Mouse (Mus musculus): ENCODE data around the gene Pclo. TPM values are rescaled to one million over a fixed set of nuclear protein-coding genes. Genes with fewer than 3 reads are reported as not detected.
"Not testable (repeated sequence)": the region's sequence is repeated elsewhere in the genome, so short reads cannot be mapped to it uniquely, and the experiment has no call there.

The Pclo gene
- total RNA-seq, 1 experiment from 2014 or later, result not detected

DNA sequence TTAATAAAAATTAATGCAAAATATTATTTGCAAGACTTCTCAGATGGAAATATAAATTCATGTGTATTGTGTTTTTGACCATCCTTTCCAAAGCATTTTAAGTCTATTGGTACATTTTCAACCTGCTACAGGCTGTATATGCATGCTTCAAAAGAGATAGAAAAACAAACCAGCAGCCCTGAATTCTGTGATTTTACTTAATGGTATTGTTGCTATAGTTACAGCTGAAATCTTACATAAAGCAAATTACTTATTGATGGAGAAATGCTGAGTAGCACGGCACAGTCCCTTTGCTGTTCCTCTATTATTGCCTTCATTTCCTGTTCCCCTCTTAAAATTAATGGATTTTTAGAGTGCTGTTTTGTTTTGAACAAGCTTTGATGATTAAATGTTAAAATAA lies 145.9 kb downstream of the Pclo start:
- ATAC-seq (ENCODE audit: extremely low read depth, insufficient number of reproducible peaks, low FRiP score, poor library complexity, severe bottlenecking), result no peak

DNA sequence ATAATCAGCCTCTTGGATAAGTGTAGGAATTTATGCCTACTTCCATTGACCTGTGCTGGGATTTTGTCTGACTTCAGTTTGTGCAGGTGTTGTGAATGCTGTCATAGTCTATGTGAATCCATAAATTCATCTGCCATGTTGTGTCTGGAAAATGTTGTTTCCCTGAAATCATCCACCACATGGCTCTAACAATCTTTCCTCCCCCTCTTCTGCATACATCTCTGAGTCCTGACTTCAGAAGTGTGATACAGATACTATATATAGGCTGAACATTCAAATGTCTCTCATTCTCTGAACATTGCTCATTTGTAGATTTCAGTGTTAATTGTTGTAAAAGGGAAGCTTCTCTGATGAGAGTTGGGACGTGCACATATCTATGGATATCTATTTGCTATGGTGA lies 147.5 kb downstream of the Pclo start:
- no peak for ATAC-seq (ENCODE audit: extremely low read depth, insufficient number of reproducible peaks, low FRiP score, poor library complexity, severe bottlenecking)

DNA sequence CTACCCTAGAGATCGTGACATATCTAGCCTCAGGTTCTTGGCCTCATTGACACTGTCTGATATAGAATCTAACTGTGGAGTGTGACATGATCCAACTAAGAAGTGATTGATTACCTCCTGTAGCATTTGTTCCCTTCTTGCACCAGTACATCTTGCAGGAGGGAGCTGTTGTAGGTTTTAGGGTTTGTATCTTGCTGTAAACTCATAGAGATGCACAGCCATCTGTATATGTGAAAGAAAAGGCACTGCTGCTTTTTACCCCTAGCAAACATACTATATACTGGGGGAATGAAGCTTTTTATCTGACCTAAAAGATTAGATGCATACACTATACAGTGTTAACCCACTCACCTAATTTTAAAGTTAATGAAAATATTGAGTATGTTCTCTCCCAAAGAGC lies 147.9 kb downstream of the Pclo start:
- ATAC-seq (ENCODE audit: extremely low read depth, insufficient number of reproducible peaks, low FRiP score, poor library complexity, severe bottlenecking), result no peak

DNA sequence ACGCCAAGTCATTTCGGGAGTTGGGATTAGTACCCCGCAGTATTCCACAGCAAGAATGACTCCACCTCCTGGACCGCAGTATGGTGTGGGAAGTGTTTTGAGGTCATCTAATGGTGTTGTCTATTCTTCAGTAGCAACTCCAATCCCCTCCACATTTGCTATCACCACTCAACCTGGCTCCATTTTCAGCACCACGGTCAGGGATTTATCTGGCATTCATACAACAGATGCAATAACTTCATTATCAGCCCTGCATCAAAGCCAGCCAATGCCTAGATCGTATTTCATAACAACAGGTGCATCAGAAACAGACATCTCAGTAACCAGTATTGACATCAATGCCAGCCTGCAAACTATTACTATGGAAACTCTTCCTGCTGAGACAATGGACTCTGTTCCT lies 165.7 kb downstream of the Pclo start:
- no peak for ATAC-seq (ENCODE audit: extremely low read depth, insufficient number of reproducible peaks, low FRiP score, poor library complexity, severe bottlenecking)

DNA sequence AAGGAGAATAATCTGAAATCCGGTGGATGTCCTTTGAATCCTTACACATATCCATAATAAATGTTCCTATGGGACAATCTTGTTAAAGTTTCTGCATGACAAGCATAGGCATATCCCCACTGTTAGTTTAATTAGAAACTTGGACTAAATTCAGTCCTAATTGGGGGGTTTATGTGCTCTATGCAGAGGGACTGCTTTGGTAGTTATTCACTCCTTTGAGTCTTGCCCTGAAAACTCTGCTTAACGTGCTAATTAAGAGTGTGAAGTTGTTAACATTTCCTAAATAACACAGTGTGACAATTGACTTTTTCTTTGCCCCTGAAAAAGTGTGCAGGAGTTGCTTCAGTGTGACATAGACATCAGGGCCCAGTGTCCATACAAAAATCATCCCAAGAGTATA lies 177.3 kb downstream of the Pclo start:
- ATAC-seq (ENCODE audit: extremely low read depth, insufficient number of reproducible peaks, low FRiP score, poor library complexity, severe bottlenecking), result no peak

DNA sequence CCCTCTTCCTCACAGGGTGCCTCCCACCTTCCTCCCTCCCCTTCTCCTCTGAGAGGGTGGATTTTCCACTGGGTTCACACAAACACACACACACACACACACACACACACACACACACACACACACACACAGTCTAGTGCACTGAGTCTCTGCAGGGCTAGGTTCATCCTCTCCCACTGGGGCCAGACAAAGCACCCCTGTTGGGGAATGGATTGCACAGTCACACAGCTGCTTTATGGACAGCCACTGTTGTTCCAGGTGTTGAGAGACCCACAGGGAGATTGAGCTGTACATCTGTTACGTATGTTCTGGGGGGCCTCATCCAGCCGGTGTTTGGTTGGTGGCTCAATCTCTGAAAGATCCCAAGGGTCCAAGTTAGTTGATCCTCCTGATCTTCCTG lies 182.0 kb downstream of the Pclo start:
- no peak for ATAC-seq (ENCODE audit: extremely low read depth, insufficient number of reproducible peaks, low FRiP score, poor library complexity, severe bottlenecking)

DNA sequence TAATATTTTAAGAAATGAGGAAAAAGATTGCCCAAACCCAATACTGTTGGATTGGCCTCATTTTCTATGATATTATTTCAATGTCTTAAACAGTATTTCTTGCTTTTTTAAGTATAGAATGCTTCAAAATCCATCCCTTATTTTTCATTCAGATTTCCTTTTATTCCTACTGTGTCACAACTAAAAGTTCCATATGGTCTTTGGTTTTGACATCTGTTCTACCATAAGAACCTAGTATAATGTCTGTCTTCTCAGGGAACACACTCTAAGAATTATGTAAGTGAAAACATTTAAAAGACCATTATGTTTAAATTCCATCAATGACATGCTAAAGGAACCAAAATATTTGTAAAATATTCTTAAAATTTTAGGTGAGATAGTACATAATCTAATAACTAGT lies 186.2 kb downstream of the Pclo start:
- no peak for ATAC-seq (ENCODE audit: extremely low read depth, insufficient number of reproducible peaks, low FRiP score, poor library complexity, severe bottlenecking)

DNA sequence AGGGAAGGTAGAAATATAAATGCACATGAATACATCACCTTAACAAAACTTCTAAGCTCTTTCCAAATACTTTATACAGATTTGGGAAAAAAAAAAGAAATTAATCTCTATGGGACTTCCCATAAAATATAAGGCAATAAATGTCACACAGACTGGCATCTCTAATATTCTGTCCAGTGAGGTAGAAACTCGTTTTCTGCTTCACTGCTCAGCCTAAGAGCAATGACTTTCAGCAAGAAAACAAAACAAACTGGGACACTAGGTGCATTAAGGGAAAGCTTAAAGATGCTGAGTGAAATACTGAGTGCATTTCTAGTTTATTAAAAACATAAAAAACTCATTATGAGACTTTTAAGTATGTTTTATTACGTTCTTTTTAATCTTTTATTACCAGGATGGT lies 190.7 kb downstream of the Pclo start:
- no peak for ATAC-seq (ENCODE audit: extremely low read depth, insufficient number of reproducible peaks, low FRiP score, poor library complexity, severe bottlenecking)

DNA sequence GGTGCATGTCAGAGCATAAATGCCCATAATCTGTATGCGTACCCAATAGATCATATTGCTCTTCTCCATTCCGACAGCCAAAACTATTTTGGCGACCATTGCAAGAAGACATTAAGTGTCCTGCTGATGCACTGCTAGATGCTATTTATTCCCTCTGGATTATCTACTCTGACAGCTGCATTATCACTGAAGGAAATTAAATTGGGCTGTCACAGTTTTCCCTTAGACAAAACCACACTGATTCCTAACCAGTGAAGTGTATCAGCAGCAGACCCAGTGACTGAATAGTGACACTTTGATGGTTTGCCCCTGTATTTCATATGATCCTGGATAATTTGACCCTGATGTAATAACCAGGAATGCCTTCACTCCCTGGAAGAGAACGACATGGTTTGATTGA lies 192.6 kb downstream of the Pclo start:
- ATAC-seq (ENCODE audit: extremely low read depth, insufficient number of reproducible peaks, low FRiP score, poor library complexity, severe bottlenecking), result no peak

DNA sequence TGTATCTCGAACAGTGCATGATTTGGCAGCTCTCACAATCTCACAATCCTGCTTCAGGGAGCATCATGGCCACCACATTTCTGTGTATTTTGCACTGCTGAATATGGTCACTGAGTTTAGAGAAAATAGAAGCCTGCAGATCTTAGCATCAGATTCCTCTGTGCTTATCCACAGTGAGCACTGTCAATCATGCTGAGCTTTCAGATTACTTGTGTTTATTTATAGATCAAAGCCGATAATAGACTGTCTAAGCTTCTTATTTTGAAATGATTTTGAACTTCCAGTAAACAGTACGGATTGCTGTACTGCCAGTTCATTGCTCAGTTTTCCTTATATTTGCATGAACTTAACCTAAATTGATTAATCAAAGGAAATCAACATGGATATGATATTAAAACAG lies 208.9 kb downstream of the Pclo start:
- no peak for ATAC-seq (ENCODE audit: extremely low read depth, insufficient number of reproducible peaks, low FRiP score, poor library complexity, severe bottlenecking)

DNA sequence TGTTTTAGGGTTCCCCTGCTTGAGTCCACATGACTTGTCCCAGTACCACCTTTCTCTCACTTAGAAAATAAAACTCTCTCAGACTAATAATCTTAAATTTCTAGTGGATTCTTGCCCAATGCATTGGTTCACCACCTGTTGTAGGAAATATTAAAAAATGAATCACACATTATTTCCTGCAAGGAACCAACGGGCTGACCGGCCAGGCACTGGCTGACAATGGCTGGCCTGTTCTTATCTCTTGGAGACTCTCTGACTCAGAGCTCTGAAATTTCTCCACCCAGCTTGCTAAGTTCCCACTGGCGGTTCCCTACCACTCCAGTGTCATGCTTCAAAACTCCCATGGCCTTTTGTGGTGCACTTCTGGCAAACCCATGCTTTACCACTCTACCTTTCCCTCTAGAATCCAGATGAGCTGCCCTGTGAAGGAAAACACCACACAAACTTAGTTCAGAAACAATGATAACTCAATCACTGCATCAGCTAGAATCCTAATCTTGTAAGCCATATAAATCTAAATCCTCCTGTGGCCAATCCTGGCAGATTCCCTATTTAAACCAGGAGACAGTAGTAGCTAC lies 214.0 kb downstream of the Pclo start:
- no peak for ATAC-seq (ENCODE audit: extremely low read depth, insufficient number of reproducible peaks, low FRiP score, poor library complexity, severe bottlenecking)

DNA sequence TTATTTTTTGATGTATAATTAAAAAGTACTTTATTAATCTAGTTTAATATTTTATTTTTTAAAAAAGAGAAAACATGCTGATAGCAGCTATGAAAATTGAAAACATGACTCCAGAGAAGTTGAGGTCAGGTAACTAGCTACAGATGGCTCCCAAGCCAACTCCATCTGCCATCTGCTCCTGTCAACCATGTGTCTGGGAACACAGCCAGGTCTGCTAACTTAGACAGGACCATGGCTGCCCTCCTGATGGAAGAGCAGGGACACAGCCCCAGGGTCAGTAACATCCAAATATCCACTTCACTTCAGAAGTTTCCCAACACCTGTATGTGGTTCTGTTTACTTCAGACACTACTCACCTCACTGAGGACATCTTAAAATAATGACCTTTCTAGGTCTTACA lies 236.2 kb downstream of the Pclo start:
- no peak for ATAC-seq (ENCODE audit: extremely low read depth, insufficient number of reproducible peaks, low FRiP score, poor library complexity, severe bottlenecking)

DNA sequence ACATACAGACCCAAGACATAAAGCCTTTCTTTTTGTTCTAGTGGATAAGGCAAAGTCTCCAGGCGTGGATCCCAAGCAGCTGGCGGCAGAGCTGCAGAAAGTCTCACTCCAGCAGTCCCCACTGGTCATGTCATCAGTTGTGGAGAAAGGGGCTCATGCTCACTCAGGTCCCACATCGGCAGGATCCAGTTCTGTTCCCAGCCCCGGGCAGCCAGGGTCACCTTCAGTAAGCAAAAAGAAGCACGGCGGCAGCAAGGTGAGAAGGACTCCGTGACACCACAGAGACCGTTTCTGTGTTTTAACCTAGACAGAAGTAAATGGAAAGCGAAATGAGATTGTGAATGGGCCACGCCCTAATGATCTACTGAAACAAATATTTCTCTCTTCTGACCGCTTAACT lies 252.0 kb downstream of the Pclo start:
- ATAC-seq (ENCODE audit: extremely low read depth, insufficient number of reproducible peaks, low FRiP score, poor library complexity, severe bottlenecking), result no peak

DNA sequence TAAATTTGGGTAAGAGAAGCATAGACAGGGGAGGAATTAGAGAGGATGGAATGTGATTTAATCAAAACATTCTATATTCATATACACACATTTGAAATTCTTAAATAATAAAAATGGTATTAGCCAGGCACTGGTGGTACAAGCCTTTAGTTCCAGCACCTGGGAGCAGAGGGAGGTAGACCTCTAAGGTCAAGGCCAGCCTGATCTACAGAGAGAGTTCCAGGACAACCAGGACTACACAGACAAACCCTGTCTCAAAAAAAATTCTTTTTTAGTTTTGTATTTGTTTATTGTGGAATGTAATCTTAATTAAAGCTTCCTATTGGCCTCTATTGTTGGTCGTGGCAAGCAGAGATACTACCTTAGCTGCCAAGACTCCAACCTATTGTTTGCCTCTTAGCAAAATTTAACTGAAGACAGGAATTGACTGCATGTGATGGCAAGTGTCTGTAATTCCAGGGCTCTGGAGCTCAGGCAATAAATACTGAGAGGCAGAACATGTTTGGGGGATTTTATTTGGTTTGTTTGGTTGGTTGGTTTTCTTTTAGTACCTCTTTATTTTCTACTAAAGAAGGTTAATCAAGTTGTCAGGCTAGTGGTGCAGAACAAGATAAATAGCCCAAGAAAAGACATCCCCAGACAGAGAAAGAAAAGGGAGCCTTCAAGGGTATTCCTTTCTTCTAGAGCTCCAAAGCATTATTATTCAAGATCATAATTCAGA lies 267.8 kb downstream of the Pclo start:
- ATAC-seq (ENCODE audit: extremely low read depth, insufficient number of reproducible peaks, low FRiP score, poor library complexity, severe bottlenecking), result no peak

DNA sequence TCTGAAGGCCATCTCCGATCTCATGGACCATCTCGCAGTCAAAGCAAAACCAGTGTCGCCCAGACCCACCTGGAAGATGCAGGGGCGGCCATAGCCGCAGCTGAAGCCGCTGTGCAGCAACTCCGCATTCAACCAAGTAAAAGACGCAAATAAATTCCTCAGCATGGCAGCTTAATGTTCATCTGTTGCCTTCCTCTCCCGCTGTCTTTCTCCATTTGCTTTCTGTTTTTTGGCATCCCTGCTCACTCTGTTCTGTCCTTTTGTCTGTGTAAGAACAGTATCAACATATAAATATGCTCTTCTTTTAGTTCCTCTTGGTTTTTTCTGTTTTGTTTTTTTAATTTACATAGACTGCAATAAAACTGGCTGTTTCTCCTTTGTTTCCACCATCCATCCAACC lies 279.2 kb downstream of the Pclo start:
- ATAC-seq (ENCODE audit: extremely low read depth, insufficient number of reproducible peaks, low FRiP score, poor library complexity, severe bottlenecking), result no peak

DNA sequence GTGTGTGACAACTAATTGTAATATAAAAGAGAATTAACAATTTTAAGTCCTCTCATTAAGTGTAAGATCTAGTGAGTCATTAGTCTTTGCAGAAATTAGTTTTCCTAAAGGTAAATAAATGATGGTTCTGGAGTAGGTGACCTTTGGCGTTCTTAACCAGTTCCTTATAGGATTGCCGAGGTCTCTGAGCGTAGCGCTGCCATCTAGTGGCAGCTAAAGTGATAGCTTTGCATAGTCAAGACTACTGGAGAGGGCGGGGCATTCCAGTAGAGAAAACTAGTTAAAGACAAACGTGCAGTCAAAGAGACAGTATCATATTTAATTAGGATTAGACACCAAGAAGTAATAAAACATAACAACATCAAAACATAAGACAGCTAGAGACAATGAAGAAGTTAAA lies 292.4 kb downstream of the Pclo start:
- ATAC-seq (ENCODE audit: extremely low read depth, insufficient number of reproducible peaks, low FRiP score, poor library complexity, severe bottlenecking), result no peak

DNA sequence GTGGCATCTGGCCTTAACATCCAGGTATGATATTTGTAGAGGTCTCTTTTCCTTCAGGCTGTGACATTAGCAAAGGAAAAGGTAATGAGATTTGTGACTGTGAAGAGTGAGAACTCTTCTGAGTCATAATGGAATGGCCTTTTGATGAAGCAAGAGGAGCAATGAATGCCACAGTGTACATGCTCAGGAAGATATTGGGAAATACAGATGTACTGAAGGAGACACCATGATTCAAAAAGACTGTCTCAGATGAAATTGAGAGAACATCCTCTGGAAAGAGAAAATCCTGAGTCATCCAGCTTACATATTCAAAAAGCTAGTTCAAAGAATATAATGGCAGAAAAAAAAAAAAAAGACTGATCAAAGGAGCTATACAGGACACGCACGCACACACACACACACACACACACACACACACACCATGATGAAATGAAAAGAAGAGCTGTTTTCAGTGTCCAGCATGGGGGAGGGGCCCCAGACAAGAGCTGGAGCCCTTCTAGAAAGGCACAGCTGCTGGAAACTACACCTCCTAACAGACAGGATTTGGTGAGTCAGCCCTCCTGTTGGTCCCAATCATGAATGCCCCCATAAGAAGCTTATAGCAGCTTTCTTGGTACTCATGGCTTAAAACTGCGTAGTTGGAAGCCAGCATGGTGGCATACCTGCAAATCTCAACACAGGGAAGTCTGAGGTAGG lies 318.6 kb downstream of the Pclo start:
- no peak for ATAC-seq (ENCODE audit: extremely low read depth, insufficient number of reproducible peaks, low FRiP score, poor library complexity, severe bottlenecking)

DNA sequence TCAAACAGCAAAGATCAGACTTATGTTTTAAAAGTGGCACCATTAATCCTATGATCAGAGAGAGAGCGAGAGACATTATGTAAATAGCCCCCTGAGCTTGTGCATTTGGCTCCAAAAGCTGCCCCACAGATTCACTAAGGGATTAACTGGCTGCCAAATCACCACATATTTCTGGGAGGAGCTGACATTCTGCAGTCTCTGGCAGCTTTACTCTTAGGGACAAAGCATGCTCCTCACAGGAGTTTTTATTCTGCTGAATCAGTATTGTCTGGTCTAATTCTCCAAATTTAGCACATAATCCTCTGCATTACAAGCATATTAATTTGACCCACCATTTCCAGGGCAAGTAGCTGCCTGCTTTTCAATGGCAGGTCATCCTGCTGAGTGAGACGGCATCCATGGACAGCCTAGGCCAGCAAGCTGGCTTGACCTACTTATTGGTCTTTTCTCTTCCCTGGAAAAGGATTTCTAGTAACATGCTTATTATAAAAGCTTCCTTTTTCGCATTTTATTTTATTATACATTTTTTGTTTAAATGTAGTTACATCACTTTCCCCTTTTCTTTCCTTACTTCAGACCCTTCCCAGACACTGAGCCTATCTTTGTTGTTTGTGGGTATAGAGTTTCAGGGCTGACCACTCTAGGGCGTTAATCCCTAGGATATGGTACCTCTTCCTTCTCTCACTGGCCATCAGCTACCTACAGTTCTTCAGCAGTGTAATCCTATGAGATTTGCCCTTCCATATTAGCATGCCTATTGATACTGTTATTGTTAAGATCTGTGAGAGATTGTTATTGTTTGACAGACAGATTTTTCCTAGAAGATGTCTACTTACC lies 319.7 kb downstream of the Pclo start:
- ATAC-seq (ENCODE audit: extremely low read depth, insufficient number of reproducible peaks, low FRiP score, poor library complexity, severe bottlenecking), result no peak

DNA sequence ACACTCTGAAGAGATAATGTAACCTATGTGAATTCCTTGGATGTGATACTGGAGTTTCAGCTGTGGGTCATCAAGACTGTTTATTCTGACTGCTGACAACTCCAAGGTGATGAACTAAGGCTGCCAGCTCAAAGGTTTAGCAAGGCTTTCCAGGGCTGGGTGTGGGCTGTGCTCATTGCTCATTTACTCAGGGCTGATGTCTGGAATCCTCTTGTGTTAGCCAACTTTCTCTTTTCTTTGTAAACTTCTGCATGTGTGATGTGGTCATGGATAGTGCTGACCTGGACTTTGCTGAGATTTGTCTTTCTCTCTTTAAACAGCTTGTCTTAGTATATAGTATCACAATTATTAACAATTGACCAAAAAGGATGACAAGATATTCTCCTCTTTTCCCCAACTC lies 338.9 kb downstream of the Pclo start:
- ATAC-seq (ENCODE audit: extremely low read depth, insufficient number of reproducible peaks, low FRiP score, poor library complexity, severe bottlenecking), result no peak

DNA sequence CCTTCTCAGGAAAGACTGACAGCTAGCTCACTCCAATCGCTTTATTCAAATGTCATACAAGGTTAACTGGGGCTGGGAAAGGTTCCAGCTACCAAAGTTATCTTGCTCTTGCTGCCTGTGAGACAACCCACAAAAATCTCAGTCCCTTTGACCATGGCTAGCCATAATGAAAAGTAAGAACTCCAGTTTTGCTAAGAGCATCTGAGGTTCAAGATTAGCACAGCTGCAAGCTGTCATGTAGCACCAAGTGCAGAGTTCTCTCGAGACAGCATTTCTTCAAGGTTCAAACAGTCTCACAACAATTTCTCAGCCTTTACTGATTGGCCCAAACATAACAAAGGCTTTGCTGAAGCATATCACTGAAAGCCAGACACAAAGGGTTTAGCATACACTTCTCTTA lies 370.6 kb downstream of the Pclo start:
- ATAC-seq (ENCODE audit: extremely low read depth, insufficient number of reproducible peaks, low FRiP score, poor library complexity, severe bottlenecking), result not testable (repeated sequence)
